Mouse (Mus musculus): ENCODE measurements around the gene Epha6.
"Not testable (repeated sequence)": the region's sequence is repeated elsewhere in the genome, so short reads cannot be mapped to it uniquely, and the experiment has no call there.

Gene Epha6

DNA sequence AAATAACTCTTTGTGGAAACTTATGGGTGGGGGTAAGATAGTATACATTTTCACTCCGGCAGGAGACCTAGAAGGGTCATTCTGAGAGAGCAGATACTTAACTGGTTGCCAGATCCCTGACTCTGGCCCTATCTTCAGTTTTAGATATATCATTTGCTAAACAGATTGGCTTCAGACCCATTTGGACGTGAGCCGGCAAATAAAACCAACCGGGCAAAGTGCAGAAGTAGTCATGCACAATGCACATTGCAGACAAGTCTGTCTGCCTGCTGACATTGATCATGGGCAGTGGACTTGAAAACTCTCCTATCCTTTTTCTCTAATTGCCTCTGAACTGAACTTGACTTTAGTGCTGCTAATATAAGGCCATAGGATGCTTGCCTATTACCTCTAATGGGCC, 681.6 kb downstream of the Epha6 start:
- DNase-seq (ENCODE audit: low read depth, low spot score): no peak

DNA sequence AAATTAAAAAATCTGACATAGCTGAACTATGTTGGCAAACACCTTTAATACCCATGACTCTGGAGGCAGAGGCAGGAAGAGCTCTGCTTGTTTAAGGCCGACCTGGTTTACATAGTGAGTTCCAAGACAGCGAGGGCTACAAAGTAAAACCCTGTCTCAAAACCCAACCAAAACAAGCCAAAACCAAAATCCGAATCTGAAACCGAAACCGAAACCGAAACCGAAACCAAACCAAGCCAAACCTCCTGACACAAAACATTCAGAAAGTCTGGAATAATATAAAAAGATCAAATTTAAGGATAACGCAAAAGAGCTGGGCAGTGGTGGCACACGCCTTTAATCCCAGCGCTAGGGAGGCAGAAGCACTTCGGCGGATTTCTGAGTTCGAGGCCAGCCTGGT, 725.3 kb downstream of the Epha6 start:
- no peak for DNase-seq (ENCODE audit: low read depth, low spot score)

DNA sequence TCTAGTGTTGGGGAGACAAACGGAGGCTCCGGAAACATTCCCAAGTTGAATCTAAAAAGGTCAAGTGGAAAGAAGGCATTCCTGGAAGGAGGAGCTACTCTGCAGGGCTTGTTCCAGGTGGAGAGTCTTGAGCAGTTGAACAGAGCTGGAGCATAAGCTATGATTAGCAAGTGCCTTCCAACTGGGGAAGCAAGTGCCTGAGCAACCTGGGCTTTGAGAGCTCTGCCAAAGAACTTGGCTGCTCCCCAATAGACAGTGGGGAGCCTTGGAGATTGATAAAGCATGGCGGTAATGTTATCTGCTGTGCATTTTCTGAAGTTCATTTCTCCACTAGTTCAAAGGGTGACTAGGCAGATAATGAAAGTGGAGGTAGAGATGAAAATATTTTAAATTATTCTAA, 733.5 kb downstream of the Epha6 start:
- DNase-seq (ENCODE audit: low read depth, low spot score): peak; percentile 50

DNA sequence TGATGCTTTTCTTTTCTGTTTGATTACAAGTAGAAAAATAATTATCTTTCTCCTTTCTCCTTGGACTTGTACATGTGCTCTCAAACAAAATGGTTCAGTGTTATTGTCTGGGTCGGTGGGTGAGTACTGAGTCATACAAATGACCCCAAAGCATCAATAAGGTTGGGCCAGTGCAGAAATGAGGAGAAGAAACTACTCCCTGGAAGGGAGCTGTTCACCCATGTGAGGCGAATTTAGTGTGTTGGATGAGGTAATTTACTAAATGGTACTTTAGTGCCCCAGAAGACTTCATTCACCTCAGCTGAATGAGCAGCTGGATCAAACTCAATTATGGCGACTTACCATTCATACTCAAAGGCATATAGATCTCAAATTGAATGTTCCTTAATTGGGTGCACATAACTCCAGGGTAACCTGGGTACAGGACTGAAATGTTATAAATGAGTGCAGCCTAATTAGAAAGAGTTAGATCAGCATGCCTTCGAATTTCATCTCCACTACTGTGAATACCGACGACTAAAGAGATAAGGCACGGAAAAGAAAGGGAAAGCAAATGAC, 751.1 kb downstream of the Epha6 start:
- DNase-seq (ENCODE audit: low read depth, low spot score): no peak

DNA sequence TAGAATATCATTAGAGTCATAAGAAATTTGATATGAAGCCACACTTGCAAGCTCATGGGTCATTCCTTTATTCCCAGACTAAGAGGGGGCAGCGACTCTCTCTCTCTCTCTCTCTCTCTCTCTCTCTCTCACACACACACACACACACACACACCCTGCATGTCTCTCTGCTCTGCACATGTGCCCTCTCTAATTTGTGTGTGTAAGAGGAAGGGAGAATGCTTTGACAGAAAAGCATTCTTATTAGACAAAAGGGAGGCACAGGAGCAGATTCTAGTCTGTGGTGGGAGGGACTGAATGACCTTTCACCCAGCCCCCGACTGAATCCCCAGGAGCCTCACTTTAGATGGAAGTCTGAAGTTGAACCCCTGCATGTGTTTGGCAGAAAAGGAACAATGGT, 752.6 kb downstream of the Epha6 start:
- DNase-seq (ENCODE audit: low read depth, low spot score): no peak

DNA sequence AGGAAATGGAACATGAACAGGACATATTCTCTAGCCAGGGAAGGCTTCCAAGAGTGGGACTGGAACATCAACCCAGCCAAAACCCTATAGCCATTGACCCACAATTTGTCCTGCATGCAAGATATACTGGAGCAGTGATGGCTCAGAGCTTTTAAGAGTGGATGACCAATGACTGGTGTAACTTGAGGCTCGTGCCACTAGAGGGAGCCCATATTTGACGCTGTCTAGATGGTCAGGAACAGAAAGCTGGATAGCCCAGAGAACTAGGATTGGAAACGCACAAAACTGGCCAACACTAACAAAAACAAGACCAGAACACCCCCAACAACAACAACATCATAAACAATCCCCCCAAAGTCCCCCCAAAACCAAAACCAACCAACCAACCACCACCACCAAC, 758.8 kb downstream of the Epha6 start:
- peak; percentile 63 for DNase-seq (ENCODE audit: low read depth, low spot score)

DNA sequence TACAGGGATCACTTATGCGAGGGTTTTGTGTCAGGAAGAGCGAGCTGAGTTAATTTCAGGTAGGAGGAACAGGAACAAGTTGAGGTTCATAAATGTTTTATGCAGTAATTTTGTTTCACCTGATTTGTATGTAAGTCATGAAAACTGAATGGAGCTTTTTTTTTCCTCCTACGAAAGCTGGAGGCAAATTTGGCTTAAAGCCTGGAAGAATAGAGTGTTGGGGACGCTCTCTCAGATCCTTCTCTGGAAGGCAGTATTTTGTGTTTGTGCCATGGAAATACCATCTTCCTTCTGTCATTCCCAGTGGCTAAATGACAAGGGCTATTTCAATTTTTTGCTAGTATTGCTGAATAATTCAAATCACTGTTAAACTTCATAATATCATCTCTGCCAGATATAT, 768.6 kb downstream of the Epha6 start:
- peak; percentile 81 for DNase-seq (ENCODE audit: low read depth, low spot score)

DNA sequence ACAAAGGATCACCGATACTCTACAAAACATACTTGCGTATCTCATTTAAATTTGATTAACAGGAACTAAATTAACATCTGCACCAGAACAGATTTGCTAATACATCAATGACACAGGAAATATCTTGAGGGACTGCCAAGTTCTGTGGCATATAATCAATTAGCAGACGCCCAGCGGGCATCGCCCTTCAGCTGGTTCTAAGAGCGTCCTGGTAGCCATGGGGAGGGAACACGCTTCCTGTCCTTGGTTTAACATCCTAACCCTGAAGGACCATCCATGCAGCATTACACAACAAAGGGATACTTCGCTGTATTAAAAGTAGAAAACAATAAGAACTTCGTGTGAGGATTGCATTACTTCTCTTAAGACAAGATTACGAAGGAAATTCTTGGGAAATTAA, 769.0 kb downstream of the Epha6 start:
- no peak for DNase-seq (ENCODE audit: low read depth, low spot score)

DNA sequence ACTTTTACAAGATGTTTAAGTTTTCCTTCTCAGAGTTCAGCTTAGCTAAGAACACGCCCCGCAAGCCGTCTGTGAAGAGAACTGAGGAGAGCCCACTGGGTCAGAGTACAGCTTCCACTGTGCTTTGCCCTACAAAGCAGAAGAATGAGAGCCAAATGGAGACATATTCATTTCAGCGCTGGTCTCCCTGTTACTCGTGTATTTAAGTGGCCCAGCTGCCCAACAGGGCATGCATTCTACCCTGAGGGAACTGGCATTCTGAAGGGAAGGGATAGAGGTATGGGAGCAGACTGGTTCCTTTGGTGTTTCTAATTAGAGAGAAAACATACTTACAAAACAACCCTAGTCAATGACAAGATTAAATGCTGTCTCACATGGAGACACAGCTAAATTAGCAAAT, 772.9 kb downstream of the Epha6 start:
- DNase-seq (ENCODE audit: low read depth, low spot score): peak; percentile 21

DNA sequence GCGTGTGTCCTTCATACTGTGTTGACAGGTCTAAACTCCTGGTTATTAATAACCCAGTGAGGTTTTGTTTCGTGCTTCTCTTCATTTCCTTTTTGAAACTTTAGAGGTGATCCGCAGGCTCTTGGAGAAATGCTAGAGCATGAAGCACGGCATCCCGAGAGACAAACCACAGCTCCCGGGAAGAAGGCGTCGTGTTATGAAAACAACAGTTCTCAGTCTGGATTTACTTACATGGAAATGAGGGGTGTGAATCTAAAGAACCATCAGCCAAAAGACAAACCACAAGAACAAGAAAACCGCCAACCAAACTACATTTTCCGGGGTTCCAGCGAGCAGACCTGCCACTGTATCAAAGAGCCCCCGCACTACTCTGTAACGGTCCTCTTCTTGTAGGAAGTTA, 775.7 kb downstream of the Epha6 start:
- peak; percentile 54 for DNase-seq (ENCODE audit: low read depth, low spot score)

DNA sequence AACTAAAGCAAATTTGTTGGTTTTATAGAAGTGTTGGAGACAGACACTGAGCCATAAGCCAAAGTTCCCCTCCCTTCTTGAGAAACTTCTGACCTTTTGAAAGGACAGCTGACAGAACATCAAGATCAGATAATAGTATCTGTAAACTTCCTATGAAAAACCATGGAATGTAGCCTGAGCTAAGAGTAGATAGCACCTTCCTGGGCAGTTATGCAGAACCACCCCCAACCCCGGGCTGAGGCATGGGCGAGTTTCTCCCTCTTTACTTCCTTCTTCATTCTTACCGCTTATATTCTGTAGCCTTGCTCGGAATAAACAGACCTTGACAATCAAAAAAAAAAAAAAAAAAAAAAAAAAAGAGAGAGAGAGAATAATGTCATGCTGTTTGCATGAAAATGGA, 805.5 kb downstream of the Epha6 start:
- DNase-seq (ENCODE audit: low read depth, low spot score): not testable (repeated sequence)

DNA sequence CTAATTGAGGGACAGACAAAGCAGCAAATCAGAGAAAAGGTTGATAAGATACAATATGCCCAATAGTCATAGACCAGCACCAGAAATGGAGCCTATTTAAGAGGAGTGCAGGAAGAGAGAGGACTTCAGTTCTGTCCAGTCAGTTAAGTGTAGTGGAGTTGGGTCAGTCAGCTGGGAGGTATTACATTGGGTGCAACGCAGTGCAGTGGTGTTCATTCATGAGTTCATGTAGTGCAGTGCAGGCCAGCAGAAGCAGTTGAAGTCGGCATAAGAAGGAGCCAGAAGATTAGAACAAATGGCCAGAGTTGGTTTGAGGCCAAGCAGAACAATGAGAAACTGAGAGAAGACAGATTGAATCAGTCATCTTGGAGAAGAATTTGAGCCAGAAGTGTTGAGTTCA, 833.0 kb downstream of the Epha6 start:
- no peak for DNase-seq (ENCODE audit: low read depth, low spot score)

DNA sequence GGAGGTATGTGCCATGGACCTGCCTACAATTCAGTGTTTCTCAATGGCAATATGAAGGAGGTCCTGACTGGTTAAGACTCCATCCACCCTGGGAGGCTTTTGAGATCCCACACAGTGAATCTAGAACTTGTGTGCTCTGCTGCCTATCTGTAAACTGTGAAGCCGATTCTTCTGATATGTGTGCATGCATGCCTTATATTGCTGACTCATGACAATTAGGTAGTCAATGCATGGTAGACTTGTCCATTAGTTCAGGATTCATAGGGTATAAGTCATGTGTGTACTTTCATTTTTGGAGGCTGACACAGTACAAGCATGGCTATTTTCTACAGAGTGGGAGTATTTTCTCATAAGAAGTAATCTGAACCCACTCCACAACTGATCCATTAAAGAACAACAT, 834.9 kb downstream of the Epha6 start:
- no peak for DNase-seq (ENCODE audit: low read depth, low spot score)

DNA sequence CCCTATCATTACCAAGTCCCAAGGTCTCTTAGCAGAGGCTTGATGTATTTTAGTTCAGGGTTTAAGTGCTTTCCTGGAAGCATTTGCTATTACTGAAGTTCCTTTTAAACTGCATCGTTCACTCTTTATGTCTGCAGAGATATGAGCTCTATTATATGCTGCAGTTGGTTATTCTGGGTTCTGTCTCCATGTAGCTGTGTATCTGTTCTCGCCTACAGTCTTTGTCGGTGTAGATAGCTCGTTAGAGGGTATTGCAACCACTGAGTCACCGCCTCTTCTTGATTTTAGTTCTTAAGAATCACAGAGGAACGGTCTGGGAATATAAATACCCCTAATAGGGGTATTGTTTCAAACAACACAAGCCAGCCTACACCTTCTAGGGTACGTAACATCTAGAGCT, 835.4 kb downstream of the Epha6 start:
- DNase-seq (ENCODE audit: low read depth, low spot score): peak; percentile 53

DNA sequence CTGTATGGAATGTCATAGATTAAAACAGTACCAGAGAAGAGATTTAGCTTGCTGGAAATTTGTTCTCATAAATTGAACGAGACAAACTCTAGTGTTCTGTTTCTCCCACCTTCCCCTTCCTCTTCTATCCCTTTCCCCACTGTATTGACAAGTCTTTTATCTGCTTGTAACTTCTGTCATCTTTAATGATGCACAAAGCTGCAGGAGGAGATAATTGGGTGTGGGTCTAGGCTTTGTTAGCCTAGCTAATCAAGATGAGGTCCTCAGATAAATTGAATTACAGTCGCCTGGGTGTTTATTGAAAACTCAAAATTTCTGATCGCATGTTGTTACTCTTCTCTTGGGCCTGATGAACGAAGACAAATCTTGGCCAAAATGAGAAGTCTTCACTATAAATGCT, 844.5 kb downstream of the Epha6 start:
- no peak for DNase-seq (ENCODE audit: low read depth, low spot score)

DNA sequence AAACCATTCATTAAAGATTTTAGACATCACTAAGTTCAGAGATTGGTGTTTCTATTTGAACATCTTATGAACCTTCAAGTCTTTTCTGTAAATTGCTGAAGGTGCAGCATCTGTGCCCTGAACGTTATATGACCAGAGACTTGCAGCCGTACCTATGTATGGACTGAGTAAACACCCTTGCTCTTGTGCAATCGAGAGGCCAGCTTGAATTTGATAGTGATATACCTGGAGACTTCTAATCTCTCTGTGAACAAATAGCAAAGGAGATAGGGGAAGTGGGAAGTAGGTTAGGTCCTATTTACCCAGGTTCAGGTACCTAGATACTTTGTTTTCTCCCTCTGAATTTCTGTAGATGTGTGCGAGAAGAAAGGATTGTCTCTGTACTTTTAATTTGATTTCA, 854.4 kb downstream of the Epha6 start:
- DNase-seq (ENCODE audit: low read depth, low spot score): no peak

DNA sequence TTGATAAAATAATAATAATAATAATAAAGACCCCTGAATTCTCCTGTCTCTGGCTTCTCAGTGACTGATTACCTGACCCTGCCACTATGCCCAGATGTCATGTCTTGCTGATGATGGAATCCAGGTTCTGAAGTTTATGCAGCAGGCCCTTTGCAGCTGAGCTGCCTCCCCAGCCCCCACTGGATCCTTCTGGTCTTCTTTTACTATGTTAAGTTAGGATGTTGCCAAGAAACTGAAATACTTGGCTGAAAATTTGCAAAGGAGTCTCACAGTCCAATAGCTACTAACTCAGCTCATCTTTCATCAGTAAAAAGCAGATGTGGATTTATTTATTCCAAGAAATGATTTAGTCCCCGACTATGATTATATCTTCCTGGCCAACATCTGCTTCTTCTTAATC, 861.7 kb downstream of the Epha6 start:
- DNase-seq (ENCODE audit: low read depth, low spot score): no peak

DNA sequence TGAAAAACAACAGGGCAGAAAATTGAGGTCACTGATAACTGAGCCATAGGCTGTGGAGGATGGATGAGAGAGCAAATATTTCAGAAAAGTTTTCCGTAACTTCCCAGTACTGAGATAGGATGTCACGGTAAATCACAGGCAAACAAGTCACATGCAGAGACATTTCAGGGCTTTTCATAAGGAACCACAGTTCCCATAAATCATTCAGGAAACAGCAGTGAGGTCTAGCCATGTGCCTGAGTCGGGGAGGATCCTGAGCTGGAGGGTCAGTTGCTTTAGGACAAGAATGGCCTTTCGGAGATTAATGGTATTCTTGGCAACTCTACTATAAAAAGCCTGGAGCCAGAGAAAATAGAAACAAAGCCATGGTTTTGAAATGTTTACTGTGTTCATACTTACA, 889.8 kb downstream of the Epha6 start:
- DNase-seq (ENCODE audit: low read depth, low spot score): no peak

DNA sequence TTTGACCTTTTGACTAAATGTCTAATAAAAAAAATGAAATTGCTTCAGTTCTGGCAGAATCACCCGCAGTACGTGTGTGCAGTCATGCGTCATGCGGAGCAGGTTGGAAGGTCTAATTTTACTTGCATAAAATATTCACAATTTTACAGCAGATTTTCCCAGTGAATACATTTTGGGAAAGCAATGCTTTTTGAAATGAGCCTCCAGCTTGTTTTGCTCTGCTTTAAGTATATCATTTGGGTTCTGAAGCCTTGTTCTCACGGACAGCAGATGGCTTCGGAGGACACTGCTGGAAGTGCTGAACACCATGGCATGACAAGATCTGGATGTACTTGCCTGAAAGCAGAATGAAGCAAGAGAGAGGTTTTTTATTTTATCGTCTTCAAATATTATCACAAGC, 912.1 kb downstream of the Epha6 start:
- DNase-seq (ENCODE audit: low read depth, low spot score): peak; percentile 90

DNA sequence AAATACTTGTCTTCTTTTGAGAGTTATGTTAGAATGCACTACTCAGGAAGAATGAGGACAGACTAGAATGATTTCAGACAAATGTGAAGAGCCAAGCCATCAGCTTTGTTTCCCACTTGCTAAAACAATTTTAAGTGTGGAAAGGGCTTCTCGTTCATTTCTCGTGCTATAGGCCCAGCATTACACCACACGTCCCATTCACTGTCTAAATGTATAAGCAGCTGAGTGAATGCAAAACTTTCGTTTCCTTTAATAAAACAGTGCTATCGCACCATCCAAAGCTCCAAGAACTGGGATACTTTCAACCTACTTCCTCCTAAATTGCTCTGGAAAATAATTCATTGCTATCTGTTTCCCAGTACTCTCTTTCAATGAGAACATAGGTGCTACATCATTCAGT, 916.2 kb downstream of the Epha6 start:
- DNase-seq (ENCODE audit: low read depth, low spot score): peak; percentile 33

DNA sequence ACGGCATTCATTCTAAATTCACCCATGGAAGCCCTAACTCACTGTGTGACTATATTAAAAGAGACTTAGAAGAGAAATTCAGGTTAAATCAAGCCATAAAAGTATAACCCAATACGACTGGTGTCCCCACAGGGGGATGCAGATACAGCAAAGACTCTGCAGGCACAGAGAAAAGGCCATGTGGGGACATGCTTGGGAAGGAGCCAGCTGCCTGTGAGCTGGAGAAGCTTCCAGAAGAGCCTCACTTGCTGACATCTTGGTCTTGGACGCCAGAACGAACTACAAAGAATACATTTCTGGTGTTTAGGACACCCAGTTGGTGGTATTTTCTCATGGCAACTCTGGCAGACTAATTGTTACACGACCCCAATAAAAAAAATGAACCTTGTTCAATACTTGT, 920.2 kb downstream of the Epha6 start:
- DNase-seq (ENCODE audit: low read depth, low spot score): no peak

DNA sequence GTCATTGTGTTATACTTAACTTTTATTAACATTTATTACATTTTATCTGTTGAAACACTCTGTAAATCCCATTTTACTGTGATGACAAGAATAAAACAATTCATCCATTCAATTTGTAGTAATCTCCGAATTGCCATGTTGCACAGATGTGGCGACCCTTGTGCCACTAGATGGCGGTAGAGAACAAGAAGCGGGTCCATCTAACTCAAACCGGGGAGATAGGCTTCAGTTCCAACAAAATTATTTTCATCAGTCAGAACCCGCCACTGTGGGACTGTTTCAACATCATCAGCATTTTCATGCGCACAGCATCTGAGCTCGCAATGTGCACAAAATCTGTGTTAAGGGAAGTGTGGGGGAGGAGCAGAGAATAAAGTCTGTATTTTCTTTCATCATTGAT, 921.9 kb downstream of the Epha6 start:
- DNase-seq (ENCODE audit: low read depth, low spot score): peak; percentile 88

DNA sequence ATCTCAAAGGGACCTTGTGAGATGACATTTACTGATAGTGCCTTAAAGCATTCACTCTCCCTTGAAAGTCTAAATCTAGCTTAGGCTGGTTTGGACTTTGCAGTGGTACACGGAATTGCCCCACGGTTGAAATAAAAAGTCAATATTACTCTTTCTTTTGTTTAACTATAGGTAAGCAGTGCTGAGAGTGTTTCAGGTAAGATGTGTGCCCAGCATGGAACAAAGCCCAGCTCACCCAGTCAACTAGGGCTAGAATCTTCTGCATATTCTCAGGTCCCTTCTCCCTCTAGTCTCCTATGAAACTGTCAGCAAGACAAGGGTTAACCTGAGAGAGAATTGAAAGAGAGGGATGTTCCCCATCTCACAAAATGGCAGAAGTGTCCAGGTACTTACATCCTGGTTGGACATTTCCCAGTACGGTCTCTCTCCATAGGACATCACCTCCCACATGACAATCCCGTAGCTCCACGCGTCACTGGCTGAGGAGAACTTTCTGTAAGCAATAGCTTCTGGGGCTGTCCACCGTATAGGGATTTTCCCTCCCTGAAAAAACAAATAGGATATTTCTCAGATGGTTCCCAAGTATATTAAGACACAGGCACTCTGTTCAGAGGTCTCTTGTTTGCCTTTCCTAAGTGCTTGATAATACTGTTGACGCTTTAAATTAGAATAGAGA, 923.0 kb downstream of the Epha6 start:
- DNase-seq (ENCODE audit: low read depth, low spot score): no peak

DNA sequence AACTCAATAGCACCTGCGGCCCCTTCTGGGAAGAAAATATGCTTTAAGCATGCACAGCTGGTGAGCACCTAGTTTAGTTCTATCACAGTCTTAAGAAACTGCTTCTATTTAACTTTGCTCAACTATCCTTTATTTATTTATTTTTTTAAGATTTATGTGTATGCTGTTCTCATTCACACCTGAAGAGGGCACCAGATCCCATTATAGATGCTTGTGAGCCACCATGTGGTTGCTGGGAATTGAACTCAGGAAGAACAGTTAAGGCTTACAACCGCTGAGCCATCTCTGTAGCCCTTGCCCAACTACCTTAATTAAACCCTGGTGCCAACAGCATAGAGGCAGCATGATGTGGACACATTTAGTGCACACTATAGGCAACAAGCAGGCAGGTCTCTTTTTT, 938.4 kb downstream of the Epha6 start:
- DNase-seq (ENCODE audit: low read depth, low spot score): peak; percentile 10
